Mouse (Mus musculus): ENCODE results near the gene Ergic1. TPM values are rescaled to one million over a fixed set of nuclear protein-coding genes. Genes with fewer than 3 reads are reported as not detected.

The Ergic1 gene
- total and polyA plus RNA-seq, 2 experiments from 2014 or later, result 50.8 to 152 TPM

DNA sequence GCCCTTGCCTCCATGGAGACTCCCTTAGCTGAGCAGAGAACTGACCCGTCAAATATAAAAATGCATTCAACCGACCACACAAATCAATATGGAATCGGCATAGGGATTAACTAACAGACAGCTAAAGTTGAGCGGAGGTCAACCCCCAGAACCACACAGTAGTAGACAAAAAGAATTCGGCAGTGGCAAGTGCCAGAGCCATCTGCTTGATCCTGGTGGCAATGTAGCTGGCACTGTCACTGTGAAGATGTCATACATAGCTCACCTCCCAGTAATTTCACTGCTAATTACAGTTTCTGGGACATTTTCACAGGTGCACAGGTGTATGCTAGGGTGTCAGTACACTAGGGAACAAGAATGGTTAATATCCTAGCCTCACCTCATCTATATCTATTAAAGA, 21.2 kb upstream of the Ergic1 start:
- Histone ChIP-seq H3K4me1 (ENCODE audit: control insufficient read depth, insufficient read depth) (peaks cover 12% of the 10 kb centered on the region; the same call in 1 of the 2 replicates), H3K27ac (ENCODE audit: low read depth) (no peak overlapping the region), H3K4me2 (ENCODE audit: low read depth, low read length) (no peak overlapping the region), H3K9me3 (replicated peaks; ENCODE audit: control insufficient read depth, low read length) (no peaks in the 10 kb centered on the region), H3K36me3 (replicated peaks; ENCODE audit: control insufficient read depth, insufficient read depth, low read length) (no peaks in the 10 kb centered on the region), H3K4me3 (ENCODE audit: low read depth, low read length) (no peak overlapping the region), H3K9ac (replicated peaks; ENCODE audit: low read depth, low read length) (no peak overlapping the region), H3K27me3 (ENCODE audit: control insufficient read depth, insufficient read depth, low read length) (no peaks in the 10 kb centered on the region)
- 88% methylated on average over 5 of the region's 5 CpGs for WGBS
- TF ChIP-seq CTCF (IDR thresholded peaks at IDR 0.05; ENCODE audit: low read depth) (no peak), EP300 (IDR thresholded peaks at IDR 0.05; ENCODE audit: low read depth) (no peak)
- ATAC-seq (ENCODE audit: insufficient read depth, low read depth) (no peak), DNase-seq (ENCODE audit: low spot score) (no peak)

GRCm38 (mm10) chr17:26544319-26544963, 16.8 kb upstream of the Ergic1 start:
- TF ChIP-seq EP300 (IDR thresholded peaks at IDR 0.05; ENCODE audit: low read depth) (no peak), CTCF (IDR thresholded peaks at IDR 0.05; ENCODE audit: low read depth) (no peak)
- H3K9me3 ChIP-seq (replicated peaks; ENCODE audit: control insufficient read depth, low read length), result no peaks in the 10 kb centered on the region
- WGBS, result 42% methylated on average over 8 of the region's 8 CpGs
- no peaks in the 10 kb centered on the region for H3K27me3 ChIP-seq (ENCODE audit: control insufficient read depth, insufficient read depth, low read length)
- DNase-seq (ENCODE audit: low spot score), result no peak
- no peak overlapping the region for H3K4me2 ChIP-seq (ENCODE audit: low read depth, low read length)
- H3K36me3 ChIP-seq (replicated peaks; ENCODE audit: control insufficient read depth, insufficient read depth, low read length), result no peaks in the 10 kb centered on the region
- H3K4me1 ChIP-seq (ENCODE audit: control insufficient read depth, insufficient read depth), result peaks cover 10% of the 10 kb centered on the region; the same call in 1 of the 2 replicates
- 0 out of 2 replicates have a peak overlapping the region, but pooled peaks have one; percentile 33 for H3K9ac ChIP-seq (replicated peaks; ENCODE audit: low read depth, low read length)
- ATAC-seq (ENCODE audit: insufficient read depth, low read depth), result no peak
- no peak overlapping the region for H3K4me3 ChIP-seq (ENCODE audit: low read depth, low read length)
- H3K27ac ChIP-seq (ENCODE audit: low read depth), result peak overlapping the region; percentile 47

- H3K4me2 ChIP-seq (ENCODE audit: low read depth, low read length), result 0 out of 2 replicates have a peak overlapping the region, but pooled peaks have one; percentile 6
- TF ChIP-seq EP300 (IDR thresholded peaks at IDR 0.05; ENCODE audit: low read depth) (peak; percentile 94), CTCF (IDR thresholded peaks at IDR 0.05; ENCODE audit: low read depth) (no peak)
- no peaks in the 10 kb centered on the region for H3K27me3 ChIP-seq (ENCODE audit: control insufficient read depth, insufficient read depth, low read length)
- peak overlapping the region; percentile 92 for H3K27ac ChIP-seq (ENCODE audit: low read depth)
- peaks cover 10% of the 10 kb centered on the region; the same call in 1 of the 2 replicates for H3K4me1 ChIP-seq (ENCODE audit: control insufficient read depth, insufficient read depth)
- peak; percentile 85 for ATAC-seq (ENCODE audit: insufficient read depth, low read depth)
- DNase-seq (ENCODE audit: low spot score), result peak; percentile 72
- H3K9me3 ChIP-seq (replicated peaks; ENCODE audit: control insufficient read depth, low read length), result no peaks in the 10 kb centered on the region
- no peak overlapping the region for H3K4me3 ChIP-seq (ENCODE audit: low read depth, low read length)
- H3K36me3 ChIP-seq (replicated peaks; ENCODE audit: control insufficient read depth, insufficient read depth, low read length), result no peaks in the 10 kb centered on the region
- 33% methylated on average over 7 of the region's 7 CpGs for WGBS
- no peak overlapping the region for H3K9ac ChIP-seq (replicated peaks; ENCODE audit: low read depth, low read length)
Observed at GRCm38 (mm10) chr17:26547771-26548170, 13.5 kb upstream of the Ergic1 start.

DNA sequence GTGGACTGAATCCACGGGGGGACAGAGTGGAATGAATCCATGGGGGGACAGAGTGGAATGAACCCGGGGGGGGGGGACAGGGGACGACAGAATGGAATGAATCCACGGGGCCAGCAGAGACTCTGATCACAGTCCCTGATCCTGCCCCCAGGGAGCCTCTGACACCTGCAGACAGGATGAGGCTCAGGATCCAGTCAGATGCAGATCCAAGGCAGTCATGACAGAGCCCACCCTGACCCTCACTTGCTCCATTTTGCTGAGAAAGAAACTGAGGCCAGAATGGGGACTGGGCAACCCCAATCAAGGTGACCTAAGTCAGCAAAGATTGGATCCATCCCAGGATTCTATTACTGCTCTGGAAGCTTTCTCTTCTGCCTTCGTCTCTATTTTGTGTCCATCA, 12.7 kb upstream of the Ergic1 start:
- Histone ChIP-seq H3K9ac (replicated peaks; ENCODE audit: low read depth, low read length) (no peak overlapping the region), H3K27me3 (ENCODE audit: control insufficient read depth, insufficient read depth, low read length) (no peaks in the 10 kb centered on the region), H3K4me2 (ENCODE audit: low read depth, low read length) (no peak overlapping the region), H3K4me1 (ENCODE audit: control insufficient read depth, insufficient read depth) (peaks cover 10% of the 10 kb centered on the region; the same call in 1 of the 2 replicates), H3K4me3 (ENCODE audit: low read depth, low read length) (no peak overlapping the region), H3K27ac (ENCODE audit: low read depth) (0 out of 2 replicates have a peak overlapping the region, but pooled peaks have one; percentile 22), H3K36me3 (replicated peaks; ENCODE audit: control insufficient read depth, insufficient read depth, low read length) (no peaks in the 10 kb centered on the region), H3K9me3 (replicated peaks; ENCODE audit: control insufficient read depth, low read length) (no peaks in the 10 kb centered on the region)
- DNase-seq (ENCODE audit: low spot score) (no peak), ATAC-seq (ENCODE audit: insufficient read depth, low read depth) (peak; percentile 34; the same call in 1 of the 2 replicates)
- TF ChIP-seq EP300 (IDR thresholded peaks at IDR 0.05; ENCODE audit: low read depth), result no peak
- TF ChIP-seq CTCF (IDR thresholded peaks at IDR 0.05; ENCODE audit: low read depth), result no peak
- 12% methylated on average over 4 of the region's 5 CpGs for WGBS

DNA sequence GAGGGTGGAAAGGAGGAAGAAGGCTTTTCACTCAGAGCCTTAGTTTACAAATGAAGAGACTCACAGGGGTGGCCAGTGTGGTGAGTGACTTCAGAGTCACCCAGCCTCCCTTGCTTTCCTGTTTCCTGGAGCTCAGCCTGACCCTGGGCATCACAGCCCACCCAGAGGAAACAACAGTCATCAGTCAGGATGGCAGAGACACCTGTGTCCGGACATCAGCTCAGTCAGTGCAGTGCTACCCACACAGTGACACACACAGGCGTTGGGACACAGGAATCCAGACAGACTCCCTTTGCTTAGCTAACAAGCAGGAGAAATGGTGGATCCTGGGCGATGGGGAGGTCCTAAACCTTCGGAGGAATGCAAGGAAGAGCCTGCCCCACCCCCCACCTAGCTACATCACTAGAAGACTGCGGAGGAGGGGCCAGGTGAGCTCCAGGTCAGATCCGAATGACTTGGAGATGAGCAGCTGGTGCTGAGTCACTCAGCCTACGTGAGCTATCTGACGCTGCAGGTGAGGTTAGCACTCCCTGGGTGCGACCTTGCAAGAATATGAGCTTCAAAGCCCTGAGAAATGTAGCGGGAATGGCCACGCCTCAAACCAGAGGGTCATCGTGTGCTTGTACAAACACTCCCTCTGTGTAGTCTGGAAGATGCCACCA, 12.0 kb upstream of the Ergic1 start:
- Histone ChIP-seq H3K4me2 (ENCODE audit: low read depth, low read length) (no peak overlapping the region), H3K9me3 (replicated peaks; ENCODE audit: control insufficient read depth, low read length) (no peaks in the 10 kb centered on the region), H3K4me1 (ENCODE audit: control insufficient read depth, insufficient read depth) (peaks cover 8% of the 10 kb centered on the region; the same call in 1 of the 2 replicates), H3K9ac (replicated peaks; ENCODE audit: low read depth, low read length) (no peak overlapping the region), H3K4me3 (ENCODE audit: low read depth, low read length) (no peak overlapping the region), H3K36me3 (replicated peaks; ENCODE audit: control insufficient read depth, insufficient read depth, low read length) (no peaks in the 10 kb centered on the region), H3K27ac (ENCODE audit: low read depth) (peak overlapping the region; percentile 22), H3K27me3 (ENCODE audit: control insufficient read depth, insufficient read depth, low read length) (no peaks in the 10 kb centered on the region)
- DNase-seq (ENCODE audit: low spot score), result no peak
- TF ChIP-seq CTCF (IDR thresholded peaks at IDR 0.05; ENCODE audit: low read depth), result no peak
- no peak for TF ChIP-seq EP300 (IDR thresholded peaks at IDR 0.05; ENCODE audit: low read depth)
- WGBS, result 29% methylated on average over 12 of the region's 12 CpGs
- no peak for ATAC-seq (ENCODE audit: insufficient read depth, low read depth)
